Mouse (Mus musculus) ES-E14 (cell line): ENCODE measurements around the gene Def8. TPM values are rescaled to one million over a fixed set of nuclear protein-coding genes. Genes with fewer than 3 reads are reported as not detected.

Experiments
- DNase-seq: peaks from one replicate; pipeline ENCODE4 v3.0.0-alpha.2; 2013; ENCODE audit warnings: low read depth, low spot score
- H3K27ac ChIP-seq: 2 replicates; pipeline ENCODE4 v1.5.1; 2012; ENCODE audit warnings: low read depth, mild to moderate bottlenecking, low read length, moderate library complexity, mixed read lengths; ENCODE audit not compliant: poor library complexity, insufficient read depth, severe bottlenecking
- H3K36me3 ChIP-seq: 2 replicates; pipeline ENCODE4 v1.6.1; 2012; ENCODE audit warnings: mild to moderate bottlenecking, low read length, moderate library complexity, mixed read lengths; ENCODE audit not compliant: control insufficient read depth, poor library complexity, insufficient read depth, severe bottlenecking
- H3K4me1 ChIP-seq, 2 experiments: fragments of 150-350 bp in 1 of 2; sonication (generic) in 1 of 2; 2 replicates each; pipeline ENCODE4 v1.6.1; 2012; ENCODE audit warnings: low read length in 2 of 2, mild to moderate bottlenecking in 1 of 2, mixed read lengths in 1 of 2; ENCODE audit not compliant: control insufficient read depth in 2 of 2, insufficient read depth in 2 of 2, poor library complexity in 1 of 2
- H3K4me3 ChIP-seq, 2 experiments: fragments of 150-350 bp in 1 of 2; sonication (generic) in 1 of 2; 2 replicates each; pipeline ENCODE4 v1.5.1; 2012; ENCODE audit warnings: low read length in 2 of 2, low read depth in 1 of 2, mild to moderate bottlenecking in 1 of 2, mixed read lengths in 1 of 2; ENCODE audit not compliant: insufficient read depth in 1 of 2, poor library complexity in 1 of 2, severe bottlenecking in 1 of 2
- H3K9ac ChIP-seq: 2 replicates; pipeline ENCODE4 v1.6.1; 2012; ENCODE audit warnings: low read depth, mild to moderate bottlenecking, low read length, mixed read lengths; ENCODE audit not compliant: poor library complexity, insufficient read depth, severe bottlenecking
- H3K9me3 ChIP-seq: fragments of 150-350 bp; sonication (generic); 2 replicates; pipeline ENCODE4 v1.6.1; 2012; ENCODE audit warnings: low read depth, mild to moderate bottlenecking, low read length; ENCODE audit not compliant: control insufficient read depth, insufficient read depth
- CHD2 ChIP-seq: IDR thresholded peaks from 2 replicates; pipeline ENCODE4 v1.6.1; 2014; ENCODE audit warnings: mild to moderate bottlenecking, low read depth, low read length, inconsistent platforms
- HCFC1 ChIP-seq: IDR thresholded peaks from 2 replicates; pipeline ENCODE4 v1.6.1; 2012; ENCODE audit warnings: low read length, inconsistent platforms, borderline replicate concordance; ENCODE audit not compliant: insufficient read depth
- MAFK ChIP-seq: IDR thresholded peaks from 2 replicates; pipeline ENCODE4 v1.6.1; 2014; ENCODE audit warnings: mild to moderate bottlenecking, low read depth, low read length, inconsistent platforms; ENCODE audit not compliant: insufficient read depth
- ZC3H11A ChIP-seq: IDR thresholded peaks from 2 replicates; pipeline ENCODE4 v1.6.1; 2012; ENCODE audit warnings: low read depth, mild to moderate bottlenecking, inconsistent platforms, low read length, borderline replicate concordance
- ZNF384 ChIP-seq: IDR thresholded peaks from 2 replicates; pipeline ENCODE4 v1.6.1; 2012; ENCODE audit warnings: low read depth, low read length, inconsistent platforms
- in situ Hi-C, 2 experiments: fragments of 600-800 bp; cut with MboI; formaldehyde crosslinking; loops; one replicate each; pipeline ENCODE4 v1.15.1; 2025; ENCODE audit warnings: low sequenced_read_pairs in 2 of 2, inconsistent platforms in 1 of 2; ENCODE audit not compliant: unreplicated experiment in 2 of 2
- total RNA-seq: library from RNA; depleted of rRNA; stranded (reverse); fragments of 300-350 nt; gene quantifications from 2 replicates; pipeline ENCODE4 v1.2.3, GENCODE M21; 2012

Gene Def8
- total RNA-seq, 1 experiment = 42.5 TPM

DNA sequence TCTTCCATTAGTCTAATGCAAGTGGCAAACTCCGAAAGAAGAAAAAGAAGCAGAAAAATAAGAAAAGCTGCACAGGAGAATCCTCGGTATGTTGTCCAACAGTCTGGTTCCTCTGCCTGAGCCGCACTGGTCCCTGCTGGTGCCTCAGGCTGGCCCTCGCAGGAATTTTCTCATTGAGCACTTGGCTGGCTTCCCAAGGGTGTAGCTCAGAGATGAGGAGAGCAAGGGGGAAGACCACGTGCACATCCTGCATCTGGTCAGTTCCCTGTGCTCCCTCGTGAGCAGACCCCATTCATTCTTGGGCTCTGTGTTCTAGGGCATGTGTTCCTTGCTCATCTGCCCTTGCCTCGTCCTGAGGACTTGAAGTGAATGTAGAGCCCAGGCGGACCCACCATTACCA lies 40.8 kb upstream of the Def8 start:
- no peak for DNase-seq
- no peak for TF ChIP-seq ZNF384
- TF ChIP-seq ZC3H11A = no peak
- Histone ChIP-seq H3K9me3 (no peaks in the 10 kb centered on the region), H3K4me1 (no peaks in the 10 kb centered on the region), H3K36me3 (peaks cover 32% of the 10 kb centered on the region), H3K27ac (no peak overlapping the region), H3K9ac (no peak overlapping the region), H3K4me3 (no peak overlapping the region)
- in situ Hi-C loops = no loop called here

DNA sequence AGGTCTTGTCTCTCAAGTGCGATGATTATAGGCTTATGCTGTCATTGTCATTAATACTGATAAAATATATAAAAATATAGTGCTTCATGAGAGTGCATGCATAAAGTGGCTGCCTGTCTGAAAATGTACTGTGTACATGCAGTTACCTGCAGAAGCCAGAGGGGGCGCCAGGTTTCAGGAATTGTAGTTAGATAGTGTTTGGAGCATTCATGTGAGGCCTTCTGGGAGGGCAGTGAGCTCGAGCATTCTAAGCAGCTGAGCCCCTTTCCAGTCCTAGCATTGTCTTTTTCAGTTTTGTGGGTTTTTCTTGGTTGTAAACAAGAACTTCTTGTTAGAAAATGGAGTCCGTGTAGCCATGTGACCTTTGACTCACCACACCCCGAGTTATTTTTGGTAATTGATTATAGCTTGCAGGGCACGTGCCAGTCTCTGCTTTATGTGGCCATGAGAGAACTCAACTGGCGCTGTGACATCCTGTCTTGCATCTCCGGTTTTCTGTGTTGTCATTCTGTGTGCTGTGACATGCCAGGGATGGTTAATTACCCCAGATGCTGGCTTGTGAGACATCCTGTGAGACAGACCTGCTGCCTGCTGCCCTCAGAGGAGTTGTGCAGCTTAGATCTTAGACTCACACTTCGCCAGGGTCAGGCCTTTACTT lies 38.3 kb upstream of the Def8 start:
- DNase-seq = peak; percentile 41
- H3K36me3 ChIP-seq = peaks cover 50% of the 10 kb centered on the region
- H3K4me1 ChIP-seq = no peaks in the 10 kb centered on the region; a peak in 1 of 4 replicates
- TF ChIP-seq ZNF384 (no peak), MAFK (no peak), ZC3H11A (no peak), HCFC1 (no peak), CHD2 (no peak)
- no peaks in the 10 kb centered on the region for H3K9me3 ChIP-seq
- no peak overlapping the region for H3K9ac ChIP-seq
- in situ Hi-C loops = no loop called here
- no peak overlapping the region for H3K27ac ChIP-seq
- no peak overlapping the region for H3K4me3 ChIP-seq

DNA sequence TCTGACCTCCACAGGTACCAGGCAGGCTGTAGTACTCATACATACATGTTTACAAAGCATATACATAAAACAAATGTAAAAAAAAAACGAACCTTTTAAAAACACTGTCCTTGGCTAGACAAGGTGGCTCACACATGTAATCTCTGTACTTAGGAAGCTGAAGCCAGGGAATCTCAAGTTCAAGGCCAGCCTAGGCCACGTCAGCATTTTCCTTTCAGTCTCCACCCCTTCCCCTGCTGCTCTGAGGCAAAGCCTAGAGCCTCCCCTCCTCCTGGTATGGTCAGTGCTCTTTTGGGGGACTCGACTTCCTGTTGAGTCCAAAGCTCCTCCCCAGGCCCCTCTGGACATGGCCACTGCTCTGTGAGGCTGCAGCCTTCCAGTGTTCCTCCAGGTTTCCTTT lies 36.3 kb upstream of the Def8 start:
- H3K9ac ChIP-seq = no peak overlapping the region
- no peak overlapping the region for H3K4me3 ChIP-seq
- H3K27ac ChIP-seq = no peak overlapping the region
- no peaks in the 10 kb centered on the region for H3K9me3 ChIP-seq
- no peak for DNase-seq
- in situ Hi-C loops = no loop called here
- TF ChIP-seq MAFK (0 out of 2 replicates have a peak, but pooled peaks have one; percentile 29), HCFC1 (no peak), CHD2 (no peak), ZNF384 (no peak)
- no peaks in the 10 kb centered on the region; a peak in 1 of 4 replicates for H3K4me1 ChIP-seq
- peaks cover 57% of the 10 kb centered on the region for H3K36me3 ChIP-seq

DNA sequence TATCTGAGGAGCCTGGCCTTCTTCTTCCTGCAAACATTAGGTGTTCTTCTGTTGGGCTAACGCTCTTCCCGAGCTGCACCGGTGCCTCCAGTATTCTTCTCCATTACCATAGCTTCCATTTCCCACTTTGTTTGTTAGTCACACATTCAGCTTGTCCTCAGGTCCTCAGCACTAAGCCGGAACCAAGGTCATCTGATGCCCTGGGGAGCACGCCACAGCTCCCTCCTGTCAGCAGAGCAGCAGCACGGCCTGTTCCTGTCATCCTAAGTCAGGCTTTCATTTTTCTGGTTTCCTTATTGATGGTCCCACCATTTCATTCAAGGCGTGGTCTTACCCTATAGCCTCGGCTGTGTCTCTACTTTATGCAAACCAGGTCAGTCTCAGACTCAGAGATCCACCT lies 35.5 kb upstream of the Def8 start:
- in situ Hi-C loops = no loop called here
- Histone ChIP-seq H3K4me1 (no peaks in the 10 kb centered on the region; a peak in 1 of 4 replicates), H3K9ac (no peak overlapping the region), H3K36me3 (peaks cover 58% of the 10 kb centered on the region), H3K4me3 (no peak overlapping the region), H3K27ac (no peak overlapping the region), H3K9me3 (no peaks in the 10 kb centered on the region)
- no peak for TF ChIP-seq MAFK
- no peak for TF ChIP-seq ZNF384
- TF ChIP-seq ZC3H11A = no peak
- TF ChIP-seq HCFC1 = no peak
- TF ChIP-seq CHD2 = no peak
- DNase-seq = no peak

DNA sequence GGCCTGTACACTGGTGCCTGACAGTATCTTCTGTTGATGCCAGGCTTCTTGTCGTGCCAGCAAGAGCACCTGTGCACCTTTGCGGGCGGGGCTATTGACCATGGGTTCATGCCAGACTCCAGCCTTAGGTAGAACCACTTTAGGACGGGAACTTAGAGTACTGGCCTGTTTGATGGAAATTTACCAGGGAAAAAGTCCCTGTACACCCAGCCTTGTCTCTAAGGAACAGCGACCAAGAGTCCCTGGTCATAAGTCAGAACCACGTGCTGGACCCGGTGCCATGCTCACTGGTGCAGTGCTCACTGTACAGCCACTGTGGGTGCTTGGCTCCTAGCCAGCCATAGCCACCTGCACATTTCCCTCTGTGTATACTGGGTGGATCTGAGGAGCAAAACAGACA lies 34.3 kb upstream of the Def8 start:
- H3K9ac ChIP-seq = no peak overlapping the region
- in situ Hi-C loops = no loop called here
- H3K27ac ChIP-seq = no peak overlapping the region
- H3K4me3 ChIP-seq = no peak overlapping the region
- no peaks in the 10 kb centered on the region for H3K9me3 ChIP-seq
- no peak for DNase-seq
- peaks cover 58% of the 10 kb centered on the region for H3K36me3 ChIP-seq
- H3K4me1 ChIP-seq = no peaks in the 10 kb centered on the region; a peak in 1 of 4 replicates
- TF ChIP-seq HCFC1 (no peak), ZC3H11A (no peak), MAFK (no peak), CHD2 (no peak), ZNF384 (no peak)
